8 mouse cellular contexts compared by ENCODE assay signal in the genomic region with DNA sequence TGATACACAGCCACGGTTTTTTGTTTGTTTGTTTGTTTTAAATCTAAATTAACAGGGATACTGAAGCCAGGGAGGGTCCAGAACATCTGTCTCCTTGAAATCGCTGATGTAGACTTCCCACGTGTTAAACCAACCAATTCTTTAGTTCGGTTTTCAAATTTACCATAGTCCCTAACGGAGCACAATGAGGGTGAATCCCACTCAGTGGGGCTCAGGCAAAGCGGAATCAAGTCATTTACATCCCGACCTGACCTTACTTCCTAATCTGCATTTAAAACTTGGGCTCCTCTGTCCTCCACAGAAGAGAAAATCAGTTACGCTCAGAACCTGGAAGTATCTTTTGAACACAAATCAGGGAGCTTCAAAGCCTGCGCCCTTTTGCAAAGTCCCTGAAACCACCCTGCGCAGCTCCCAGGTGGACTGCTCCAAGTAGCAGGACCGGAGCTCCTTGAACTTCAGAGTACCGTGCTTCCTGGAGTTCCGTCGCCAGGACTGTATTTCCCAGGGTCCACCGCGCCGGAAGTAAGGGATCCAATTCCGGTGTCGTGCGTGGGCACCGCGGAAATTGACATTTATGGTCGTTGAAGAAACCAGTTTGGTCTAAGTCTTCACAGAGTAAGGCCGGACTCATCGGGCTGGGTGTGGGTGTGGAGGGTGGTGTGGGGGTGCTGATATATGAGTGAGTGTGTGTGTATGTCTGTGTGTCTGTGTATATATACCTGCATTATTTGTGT. TPM values are rescaled to one million over a fixed set of nuclear protein-coding genes. Genes with fewer than 3 reads are reported as not detected.
DNase-seq lines count a peak whose midpoint lies in the region; ATAC-seq lines count a peak whose summit lies in the region.

No protein-coding gene starts in this region.

- H3K36me3 ChIP-seq in hindbrain, embryonic 12.5 days, result peaks cover 13% of the 10 kb centered on the region

- H3K4me2 ChIP-seq in hindbrain, embryonic 12.5 days (replicated peaks), result peak overlapping the region; percentile 77

- DNase-seq in Muller cell, postnatal 12 days (ENCODE audit: inconsistent ontology term), result peak; percentile 73
- peak; percentile 74 for DNase-seq in cerebellum, adult 9-11 months
- DNase-seq in frontal cortex, adult 2 months (ENCODE audit: extremely low spot score in 1 of 2, low spot score in 1 of 2), result peak; percentile 76 to 93
- DNase-seq in layer of hippocampus, postnatal 14 days (ENCODE audit: low spot score in 2 of 2), result peak; percentile 70 to 82
- DNase-seq in lung, postnatal 14 days, result peak; percentile 82
- peak; percentile 58 for DNase-seq in retina, adult 2 months (ENCODE audit: low read depth, low spot score)
- DNase-seq in thymus, postnatal 36 days, result peak; percentile 77 to 78

- H3K27ac ChIP-seq in hindbrain, embryonic 12.5 days, result 0 out of 2 replicates have a peak overlapping the region, but pooled peaks have one; percentile 6

- ATAC-seq in hindbrain, embryonic 12.5 days (ENCODE audit: low FRiP score), result peak; percentile 91

- peak overlapping the region; percentile 71 for H3K4me3 ChIP-seq in hindbrain, embryonic 12.5 days

- WGBS in hindbrain, embryonic 12.5 days, result under 1% methylated on average over 25 of the region's 25 CpGs

- peak overlapping the region; percentile 74 for H3K9ac ChIP-seq in hindbrain, embryonic 12.5 days

- H3K9me3 ChIP-seq in hindbrain, embryonic 12.5 days (replicated peaks), result no peaks in the 10 kb centered on the region

- H3K27me3 ChIP-seq in hindbrain, embryonic 12.5 days, result no peaks in the 10 kb centered on the region

- H3K4me1 ChIP-seq in hindbrain, embryonic 12.5 days, result peaks cover 6% of the 10 kb centered on the region; the same call in 1 of the 2 replicates

RNA-seq across cellular contexts. Expression of a gene that starts 2.5 kb away (rescaled TPM):
- 3.6 and 5.0 TPM in 2 replicates for polyA plus RNA-seq in frontal cortex, adult 2 months (2012; rRNA removed)
- polyA plus RNA-seq in hindbrain, embryonic 12.5 days (2016; fragmentation: Nextera tagmentation; extraction: Ambion mirVana), result 2.1 and 2.2 TPM in 2 replicates
- 1 to 10 TPM; 7.2 to 9.0 TPM for total RNA-seq in layer of hippocampus, postnatal 14 days (2021)

RNA-seq across cellular contexts. Expression of a gene that starts 33.9 kb away (rescaled TPM):
- 3.5 and 3.8 TPM in 2 replicates for polyA plus RNA-seq in frontal cortex, adult 2 months (2012; rRNA removed)
- 11.7 and 12.5 TPM in 2 replicates for polyA plus RNA-seq in hindbrain, embryonic 12.5 days (2016; fragmentation: Nextera tagmentation; extraction: Ambion mirVana)
- total RNA-seq in layer of hippocampus, postnatal 14 days (2021), result 1 to 10 TPM; 3.7 to 4.1 TPM

RNA-seq across cellular contexts. Expression of a gene that starts 52.9 kb away (rescaled TPM):
- 0.61 and 0.98 TPM in 2 replicates for polyA plus RNA-seq in frontal cortex, adult 2 months (2012; rRNA removed)
- 2.2 and 3.1 TPM in 2 replicates for polyA plus RNA-seq in hindbrain, embryonic 12.5 days (2016; fragmentation: Nextera tagmentation; extraction: Ambion mirVana)
- 1 to 10 TPM; 2.2 TPM for total RNA-seq in layer of hippocampus, postnatal 14 days (2021)

Comparison
In these comparisons a context has a peak if more than half of its experiments do, and no peak if none do; other contexts are left out.
1. Peak in every context shown above with its lines: DNase-seq, ATAC-seq, H3K4me3 ChIP-seq and H3K27ac ChIP-seq.